Mouse (Mus musculus) neural tube, embryonic 12.5 days (tissue): Measurements from ENCODE around the gene Ttll10. TPM values are rescaled to one million over a fixed set of nuclear protein-coding genes. Genes with fewer than 3 reads are reported as not detected.
A peak's percentile ranks its signal among the peaks of the same experiment; 100 is the strongest.

Experiments
- ATAC-seq: fragments of 200-750 bp; cut with Nextera tagmentation; 2 replicates; pipeline ENCODE4 v1.8.0; 2017; ENCODE audit warnings: low read depth, mild to moderate bottlenecking, moderate TSS enrichment, moderate library complexity; ENCODE audit not compliant: low FRiP score
- H3K27ac ChIP-seq: fragments of 300-500 bp; sonication (generic); 2 replicates; pipeline ENCODE4 v1.5.1; 2016
- H3K27me3 ChIP-seq: fragments of 300-500 bp; sonication (generic); replicated peaks from 2 replicates; pipeline ENCODE4 v1.6.1; 2016; ENCODE audit warnings: mild to moderate bottlenecking
- H3K36me3 ChIP-seq: fragments of 300-500 bp; sonication (generic); 2 replicates; pipeline ENCODE4 v1.6.1; 2016; ENCODE audit warnings: mild to moderate bottlenecking
- H3K4me1 ChIP-seq: fragments of 300-500 bp; sonication (generic); 2 replicates; pipeline ENCODE4 v1.6.1; 2016
- H3K4me2 ChIP-seq: fragments of 300-500 bp; sonication (generic); replicated peaks from 2 replicates; pipeline ENCODE4 v1.6.1; 2016; ENCODE audit warnings: mild to moderate bottlenecking
- H3K4me3 ChIP-seq: fragments of 300-500 bp; sonication (generic); 2 replicates; pipeline ENCODE4 v1.5.1; 2016
- H3K9ac ChIP-seq: fragments of 300-500 bp; sonication (generic); 2 replicates; pipeline ENCODE4 v1.6.1; 2016; ENCODE audit warnings: mild to moderate bottlenecking
- H3K9me3 ChIP-seq: fragments of 300-500 bp; sonication (generic); 2 replicates; pipeline ENCODE4 v1.6.1; 2016; ENCODE audit warnings: mild to moderate bottlenecking
- WGBS: fragments of 180-500 bp; shearing (Covaris S2); methylation state at CpG from one replicate; pipeline ENCODE4 v1.1.7; 2016; 5-methylcytosine and 5-hydroxymethylcytosine counted together
- polyA plus RNA-seq: library from polyadenylated mRNA; unstranded; fragments of >200 nt; fragmentation: Nextera tagmentation; extraction: Ambion mirVana; gene quantifications from 2 replicates; pipeline ENCODE4 v1.2.1, GENCODE M21; 2016

The Ttll10 gene
- polyA plus RNA-seq, 1 experiment from 2014 or later, result 0.20 TPM

DNA sequence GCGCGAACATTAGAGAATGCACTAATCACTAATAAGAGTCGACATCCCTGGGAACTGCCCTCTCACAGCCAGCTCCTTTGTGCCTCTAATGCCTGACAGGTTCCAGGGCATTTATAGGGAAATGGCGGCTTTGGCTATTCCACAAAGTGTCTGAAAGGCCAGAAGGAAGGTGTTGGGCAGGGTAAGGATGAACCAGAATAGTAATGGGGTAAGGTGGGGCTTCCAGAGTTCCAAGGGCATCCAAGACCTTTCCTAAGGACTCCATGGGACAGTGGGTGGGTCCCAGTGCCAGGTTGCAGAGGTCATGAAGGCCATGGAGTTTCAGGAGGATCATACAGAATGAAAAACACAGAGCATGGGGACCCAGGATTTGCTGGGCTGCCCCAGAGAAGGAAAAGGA, 24.9 kb downstream of the Ttll10 start:
- H3K4me3 ChIP-seq, result no peak overlapping the region
- no peak overlapping the region for H3K4me2 ChIP-seq
- WGBS, result 50% methylated on average over 4 of the region's 4 CpGs
- H3K27me3 ChIP-seq, result peaks cover 24% of the 10 kb centered on the region
- no peaks in the 10 kb centered on the region; the same call in 1 of the 2 replicates for H3K36me3 ChIP-seq
- H3K4me1 ChIP-seq, result peaks cover 37% of the 10 kb centered on the region
- no peak for ATAC-seq
- no peak overlapping the region for H3K9ac ChIP-seq
- no peak overlapping the region for H3K27ac ChIP-seq
- no peaks in the 10 kb centered on the region for H3K9me3 ChIP-seq

DNA sequence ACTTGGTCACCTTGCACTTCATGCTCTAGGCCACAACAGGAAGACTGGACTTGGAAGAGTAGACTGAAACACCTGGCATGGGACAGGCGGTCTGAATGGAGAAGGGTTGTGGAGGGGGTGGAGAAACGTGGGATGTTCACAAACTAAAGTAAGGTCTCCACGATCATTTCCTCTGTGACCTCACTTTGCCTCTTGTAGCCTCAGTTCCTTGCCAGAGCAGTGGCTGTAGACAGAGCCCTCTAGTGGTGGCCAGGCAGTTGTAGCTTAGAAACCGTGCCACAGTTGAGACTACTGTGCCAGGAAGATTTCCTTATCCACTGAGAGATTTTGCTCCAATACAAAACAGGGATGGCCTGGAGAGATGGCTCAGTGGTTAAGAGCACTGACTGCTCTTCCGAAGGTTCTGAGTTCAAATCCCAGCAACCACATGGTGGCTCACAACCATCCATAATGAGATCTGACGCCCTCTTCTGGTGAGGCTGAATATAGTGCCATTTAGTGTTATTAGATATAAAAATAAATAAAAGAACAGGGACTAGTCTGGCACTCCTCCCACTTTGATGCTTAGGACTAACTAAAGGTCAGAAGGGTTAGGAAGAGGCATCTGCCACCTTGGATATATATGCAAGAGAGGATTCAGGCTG, 25.6 kb downstream of the Ttll10 start:
- H3K36me3 ChIP-seq, result peaks cover under 1% of the 10 kb centered on the region; the same call in 1 of the 2 replicates
- no peak overlapping the region for H3K27ac ChIP-seq
- no peak overlapping the region for H3K4me3 ChIP-seq
- H3K27me3 ChIP-seq, result peaks cover 24% of the 10 kb centered on the region
- no peaks in the 10 kb centered on the region for H3K9me3 ChIP-seq
- no peak for ATAC-seq
- no peak overlapping the region for H3K9ac ChIP-seq
- no peak overlapping the region for H3K4me2 ChIP-seq
- H3K4me1 ChIP-seq, result peaks cover 37% of the 10 kb centered on the region
- WGBS, result 46% methylated on average over 6 of the region's 6 CpGs

DNA sequence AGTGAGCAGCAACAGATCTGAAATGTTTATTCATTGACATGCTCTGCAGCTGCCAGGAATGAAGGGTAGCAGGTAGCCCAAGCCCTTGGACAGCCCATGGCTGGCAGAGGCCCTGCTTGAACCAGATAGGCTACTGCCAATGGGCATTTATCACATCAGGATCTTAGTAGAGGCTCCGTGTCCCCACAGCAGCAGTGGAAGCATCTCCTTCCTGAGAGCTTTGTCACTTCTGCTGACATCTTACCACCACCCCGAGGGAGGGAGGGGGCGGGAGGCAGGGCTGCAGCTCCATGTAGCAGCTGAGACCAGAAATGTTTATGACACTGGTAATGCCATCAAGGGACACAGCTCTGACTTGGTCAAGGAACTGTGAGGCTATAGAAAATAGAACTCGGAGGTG, 26.4 kb downstream of the Ttll10 start:
- Histone ChIP-seq H3K9ac (no peak overlapping the region; the same call in 1 of the 2 replicates), H3K4me1 (peaks cover 37% of the 10 kb centered on the region), H3K36me3 (peaks cover 6% of the 10 kb centered on the region; the same call in 1 of the 2 replicates), H3K27me3 (peaks cover 24% of the 10 kb centered on the region), H3K4me2 (peak overlapping the region; percentile 72), H3K27ac (no peak overlapping the region), H3K9me3 (no peaks in the 10 kb centered on the region), H3K4me3 (no peak overlapping the region)
- WGBS, result 84% methylated on average over 4 of the region's 4 CpGs
- ATAC-seq, result no peak

DNA sequence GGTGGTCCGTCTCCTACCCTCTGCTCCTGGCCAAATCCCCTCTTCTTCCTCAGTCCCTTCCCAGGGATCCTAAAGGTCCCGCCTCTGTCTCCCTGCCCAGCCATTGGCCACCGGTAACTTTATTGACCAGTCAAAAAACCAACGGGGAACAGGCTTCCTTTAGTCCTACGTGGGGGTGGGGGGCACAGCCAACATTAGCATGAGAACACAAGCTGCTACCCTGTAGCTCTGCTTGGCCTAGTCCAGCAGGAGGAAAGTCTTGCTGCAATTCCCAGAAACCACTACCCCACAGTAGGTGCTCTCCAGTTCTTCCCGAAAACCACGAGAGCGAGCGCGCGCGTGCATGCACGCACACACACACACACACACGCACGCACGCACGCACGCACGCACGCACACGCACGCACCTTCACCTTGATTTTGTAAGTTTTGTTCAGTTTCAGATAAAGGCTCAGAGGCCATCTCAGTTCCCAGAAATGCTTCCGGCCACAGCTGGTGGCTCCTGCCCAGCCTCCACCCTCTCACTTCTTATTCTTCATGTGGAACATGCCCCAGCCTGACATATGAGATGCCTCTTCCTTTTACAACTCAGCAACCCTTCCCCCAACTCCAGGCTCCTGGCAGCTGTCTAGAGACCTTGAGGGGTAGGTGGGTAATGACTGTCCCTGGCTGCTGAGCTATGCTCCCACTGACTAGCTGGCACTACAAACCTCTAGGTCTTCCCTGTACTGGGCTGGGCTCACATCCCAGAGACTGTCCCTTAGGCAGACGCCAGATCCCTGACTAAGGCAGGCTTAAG, 27.4 kb downstream of the Ttll10 start:
- H3K27me3 ChIP-seq, result peaks cover 24% of the 10 kb centered on the region

DNA sequence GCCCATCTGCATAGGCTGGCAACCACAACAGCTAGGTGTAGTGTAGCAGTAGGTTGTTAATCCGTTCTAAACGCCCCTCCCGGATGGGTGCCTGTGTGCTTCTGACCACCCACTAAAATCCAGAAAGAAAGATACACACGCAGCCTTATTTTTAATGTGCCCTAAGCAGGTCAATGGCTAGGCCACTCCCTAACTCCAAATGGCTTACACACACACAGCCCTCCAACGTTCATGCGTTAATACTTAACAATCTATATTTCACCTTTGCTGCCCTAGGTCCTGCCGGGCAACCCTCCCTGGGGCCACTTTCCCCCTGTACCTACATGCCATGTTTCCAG, 28.0 kb downstream of the Ttll10 start:
- ATAC-seq, result 0 out of 2 replicates have a peak, but pooled peaks have one; percentile 10
- H3K9me3 ChIP-seq, result no peaks in the 10 kb centered on the region
- WGBS, result 6% methylated on average over 7 of the region's 7 CpGs
- H3K4me1 ChIP-seq, result peaks cover 37% of the 10 kb centered on the region
- H3K4me3 ChIP-seq, result peak overlapping the region; percentile 45
- no peak overlapping the region for H3K27ac ChIP-seq
- H3K4me2 ChIP-seq, result peak overlapping the region; percentile 72
- peaks cover 23% of the 10 kb centered on the region for H3K27me3 ChIP-seq
- peaks cover 18% of the 10 kb centered on the region; the same call in 1 of the 2 replicates for H3K36me3 ChIP-seq
- peak overlapping the region; percentile 58 for H3K9ac ChIP-seq

More for the DNA sequence above, 27.4 kb downstream of the Ttll10 start:
- Histone ChIP-seq H3K4me1 (peaks cover 37% of the 10 kb centered on the region), H3K36me3 (peaks cover 15% of the 10 kb centered on the region; the same call in 1 of the 2 replicates), H3K4me2 (peak overlapping the region; percentile 72), H3K9me3 (no peaks in the 10 kb centered on the region), H3K9ac (peak overlapping the region; percentile 58), H3K27ac (peak overlapping the region; percentile 82), H3K4me3 (peak overlapping the region; percentile 45)
- WGBS, result 1% methylated on average over 24 of the region's 24 CpGs
- ATAC-seq, result peak; percentile 88

DNA sequence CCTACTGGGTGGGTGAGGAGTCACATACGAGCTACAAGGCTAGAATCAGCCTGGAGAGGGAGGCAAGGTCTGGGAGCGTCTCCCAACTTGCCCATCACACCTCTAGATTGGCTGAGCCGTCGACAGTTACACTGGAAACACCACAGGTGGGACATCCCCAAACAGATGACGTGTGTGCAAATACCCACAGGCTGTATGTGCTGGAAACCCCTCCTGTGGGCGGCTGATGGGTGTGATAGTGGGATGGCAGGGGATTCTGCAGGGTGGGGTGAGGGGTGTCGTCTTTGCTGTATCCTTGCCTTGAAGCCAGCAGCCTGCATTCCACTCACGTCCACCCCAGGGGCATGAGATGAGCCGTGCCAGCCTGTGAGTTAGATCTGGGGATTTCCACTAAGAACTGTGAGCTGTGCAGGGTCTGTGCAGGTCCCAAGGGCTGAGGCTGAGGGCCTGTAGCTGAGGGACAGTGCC, 28.5 kb downstream of the Ttll10 start:
- Histone ChIP-seq H3K27me3 (peaks cover 17% of the 10 kb centered on the region), H3K9ac (peak overlapping the region; percentile 58), H3K36me3 (peaks cover 24% of the 10 kb centered on the region; the same call in 1 of the 2 replicates), H3K4me3 (peak overlapping the region; percentile 45), H3K4me1 (peaks cover 37% of the 10 kb centered on the region), H3K4me2 (peak overlapping the region; percentile 72), H3K27ac (no peak overlapping the region), H3K9me3 (no peaks in the 10 kb centered on the region)
- ATAC-seq, result 0 out of 2 replicates have a peak, but pooled peaks have one; percentile 2
- 71% methylated on average over 9 of the region's 9 CpGs for WGBS

DNA sequence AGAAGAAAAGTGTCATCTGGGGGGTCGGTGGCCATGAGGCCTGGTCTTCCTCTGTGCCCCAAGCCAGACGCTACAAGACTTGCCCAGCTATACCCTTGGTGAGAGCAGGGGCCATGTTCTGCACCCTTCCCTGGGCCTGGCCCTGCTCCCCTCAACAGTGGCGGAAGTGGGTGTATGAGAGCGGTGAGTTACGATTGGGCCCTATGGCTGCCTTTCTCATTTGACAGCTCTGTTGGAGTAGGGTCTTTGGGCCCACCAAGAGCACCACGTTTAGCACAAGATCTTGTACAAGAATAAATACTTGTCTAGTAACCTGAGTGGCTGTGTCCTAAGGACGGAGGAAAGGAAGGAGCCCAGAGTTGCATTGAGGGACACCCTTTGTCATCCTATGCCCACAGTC, 30.6 kb downstream of the Ttll10 start:
- peaks cover 29% of the 10 kb centered on the region for H3K4me1 ChIP-seq
- no peak for ATAC-seq
- H3K4me3 ChIP-seq, result no peak overlapping the region
- no peaks in the 10 kb centered on the region for H3K9me3 ChIP-seq
- WGBS, result 93% methylated on average over 7 of the region's 7 CpGs
- no peak overlapping the region for H3K4me2 ChIP-seq
- no peaks in the 10 kb centered on the region for H3K27me3 ChIP-seq
- no peak overlapping the region for H3K9ac ChIP-seq
- peaks cover 27% of the 10 kb centered on the region; the same call in 1 of the 2 replicates for H3K36me3 ChIP-seq
- H3K27ac ChIP-seq, result no peak overlapping the region

DNA sequence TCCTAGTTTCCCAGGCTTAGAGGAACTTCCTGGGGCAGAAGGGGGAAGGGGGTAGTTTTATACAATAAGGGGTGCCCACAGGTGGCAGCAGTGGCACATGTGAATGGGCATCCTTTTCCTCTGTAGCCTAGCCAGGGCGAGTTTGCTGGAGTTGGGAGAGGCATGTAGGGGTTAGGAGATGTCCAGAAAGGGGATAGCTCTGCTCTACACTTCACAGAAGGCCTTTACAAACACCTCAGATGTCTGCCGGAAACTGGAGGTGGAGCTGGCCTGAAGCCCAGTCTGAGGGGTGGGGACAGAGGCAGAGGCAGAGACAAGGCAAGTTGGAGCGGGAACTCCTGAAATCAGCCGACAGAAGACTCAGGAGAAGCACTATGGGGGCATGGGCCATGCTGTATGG, 33.2 kb downstream of the Ttll10 start, which contains the start of gene Tnfrsf18:
TSS of gene Tnfrsf18 (plus strand) at position 152 of the 400 bp plus-strand sequence.
- WGBS, result 73% methylated on average over 4 of the region's 4 CpGs
- H3K27ac ChIP-seq, result no peak within 1 kb of the TSS
- no peaks in the 10 kb centered on the region for H3K27me3 ChIP-seq
- no peak within 1 kb of the TSS for H3K4me3 ChIP-seq
- peaks cover 27% of the 10 kb centered on the region; the same call in 1 of the 2 replicates for H3K36me3 ChIP-seq
- H3K4me2 ChIP-seq, result no peak within 1 kb of the TSS
- H3K9me3 ChIP-seq, result no peaks in the 10 kb centered on the region
- no peak within 1 kb of the TSS for H3K9ac ChIP-seq
- ATAC-seq, result no peak
- H3K4me1 ChIP-seq, result peaks cover 11% of the 10 kb centered on the region

DNA sequence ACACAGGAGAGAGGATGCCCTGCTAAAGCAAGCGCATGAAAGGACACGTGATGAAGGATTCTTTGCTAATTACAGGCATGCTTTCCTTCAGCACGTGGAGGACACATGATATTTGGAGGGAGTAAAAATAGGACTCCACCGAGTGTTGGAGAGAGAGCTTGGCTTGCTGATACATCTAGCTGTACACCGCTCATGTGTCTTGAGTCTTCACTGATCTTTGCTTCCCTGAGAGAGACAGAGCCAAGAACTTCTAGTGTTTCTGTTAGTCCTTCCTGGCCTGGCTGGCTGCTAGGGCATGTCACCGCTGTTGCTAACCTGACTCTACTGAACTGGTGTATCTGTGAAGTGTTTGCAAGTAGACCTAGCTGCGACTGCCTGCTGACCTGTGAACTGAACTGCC, 35.0 kb downstream of the Ttll10 start:
- no peaks in the 10 kb centered on the region for H3K9me3 ChIP-seq
- H3K4me3 ChIP-seq, result no peak overlapping the region
- no peaks in the 10 kb centered on the region for H3K27me3 ChIP-seq
- no peak overlapping the region for H3K9ac ChIP-seq
- ATAC-seq, result no peak
- no peaks in the 10 kb centered on the region for H3K4me1 ChIP-seq
- no peak overlapping the region for H3K27ac ChIP-seq
- no peak overlapping the region for H3K4me2 ChIP-seq
- H3K36me3 ChIP-seq, result peaks cover 30% of the 10 kb centered on the region; the same call in 1 of the 2 replicates
- 93% methylated on average over 7 of the region's 7 CpGs for WGBS

DNA sequence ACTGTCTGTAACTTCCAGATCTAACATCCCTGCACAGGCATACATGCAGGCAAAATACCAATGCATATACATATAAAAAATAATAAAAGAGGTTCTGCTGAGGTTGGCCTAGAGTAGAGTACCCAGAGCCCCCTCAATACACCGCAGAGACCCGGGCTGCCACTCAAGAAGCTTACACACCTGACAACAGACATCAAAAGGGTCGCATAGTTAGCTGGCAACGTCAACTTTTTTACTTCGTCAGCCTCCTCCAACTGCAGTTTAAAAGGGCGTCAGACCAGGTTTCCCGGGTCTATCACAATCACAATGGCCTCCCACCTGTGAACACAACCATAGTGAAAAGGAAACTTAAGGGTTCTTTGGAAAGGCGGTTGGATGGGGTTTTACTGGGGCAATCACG, 35.7 kb downstream of the Ttll10 start:
- no peaks in the 10 kb centered on the region for H3K4me1 ChIP-seq
- 76% methylated on average over 9 of the region's 9 CpGs for WGBS
- no peak overlapping the region for H3K4me3 ChIP-seq
- H3K36me3 ChIP-seq, result peaks cover 29% of the 10 kb centered on the region; the same call in 1 of the 2 replicates
- no peak overlapping the region for H3K4me2 ChIP-seq
- no peaks in the 10 kb centered on the region for H3K9me3 ChIP-seq
- no peaks in the 10 kb centered on the region for H3K27me3 ChIP-seq
- H3K9ac ChIP-seq, result no peak overlapping the region
- H3K27ac ChIP-seq, result no peak overlapping the region
- ATAC-seq, result no peak

DNA sequence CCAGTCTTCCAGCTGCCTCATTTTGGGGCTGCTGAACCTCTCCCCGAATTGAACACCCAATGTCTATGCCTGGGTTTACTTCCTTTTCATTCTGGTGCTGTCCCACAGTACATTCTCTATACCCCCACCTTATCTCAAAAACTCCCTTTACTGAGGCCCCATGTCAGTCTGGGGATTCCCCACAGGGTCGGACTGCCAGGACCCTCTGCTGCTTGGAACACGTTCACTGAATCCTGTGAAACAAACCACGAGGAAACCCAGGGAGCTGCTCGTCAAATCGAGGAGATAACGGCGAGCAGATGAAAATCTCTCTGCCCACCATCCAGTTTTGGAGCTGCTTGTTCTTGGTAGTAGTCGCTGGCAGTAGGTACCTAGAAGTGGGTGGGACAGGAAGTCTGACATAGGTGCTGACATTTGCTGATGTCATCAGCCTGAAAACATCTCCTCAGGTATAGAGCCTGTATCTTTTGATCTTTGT, 37.2 kb downstream of the Ttll10 start:
- Histone ChIP-seq H3K4me1 (no peaks in the 10 kb centered on the region), H3K36me3 (peaks cover 17% of the 10 kb centered on the region; the same call in 1 of the 2 replicates), H3K27ac (no peak overlapping the region), H3K9ac (no peak overlapping the region), H3K9me3 (no peaks in the 10 kb centered on the region), H3K4me2 (no peak overlapping the region), H3K27me3 (no peaks in the 10 kb centered on the region), H3K4me3 (no peak overlapping the region)
- 85% methylated on average over 9 of the region's 9 CpGs for WGBS
- ATAC-seq, result no peak

DNA sequence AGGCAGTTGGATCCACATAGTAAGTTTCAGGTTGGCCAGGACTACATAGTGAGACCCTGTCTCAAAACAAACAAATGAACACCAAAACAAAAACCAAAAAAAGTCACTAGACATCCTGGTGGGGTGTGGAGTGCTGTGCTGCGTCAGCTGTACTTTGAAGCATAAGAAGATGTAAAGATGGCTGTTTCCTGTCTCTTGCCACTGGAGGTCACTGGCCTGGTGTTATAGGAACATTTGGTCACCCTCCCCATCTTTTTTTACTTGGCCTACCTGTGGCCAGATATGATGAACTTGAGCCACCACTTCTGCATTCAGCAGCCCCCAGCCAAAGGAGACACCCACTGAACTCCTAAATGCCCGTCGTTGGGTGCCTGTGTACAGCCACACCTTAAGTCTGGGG, 37.8 kb downstream of the Ttll10 start:
- no peaks in the 10 kb centered on the region for H3K4me1 ChIP-seq
- no peak overlapping the region for H3K9ac ChIP-seq
- no peak for ATAC-seq
- no peak overlapping the region for H3K4me3 ChIP-seq
- peaks cover 15% of the 10 kb centered on the region for H3K36me3 ChIP-seq
- WGBS, result 82% methylated on average over 3 of the region's 3 CpGs
- no peak overlapping the region for H3K4me2 ChIP-seq
- no peak overlapping the region for H3K27ac ChIP-seq
- H3K9me3 ChIP-seq, result no peaks in the 10 kb centered on the region
- no peaks in the 10 kb centered on the region for H3K27me3 ChIP-seq
